Mouse (Mus musculus) ovary, postnatal 14 days (tissue): Measurements from ENCODE around the gene Polr1d.

Source experiments
- DNase-seq: peaks from one replicate; pipeline ENCODE4 v3.0.0; 2022; ENCODE audit warnings: low spot score

Polr1d gene

GRCm38 (mm10) chr5:147135994-147136393 lies 59.1 kb downstream of the Polr1d start:
- DNase-seq = no peak

GRCm38 (mm10) chr5:147147340-147147739 lies 70.5 kb downstream of the Polr1d start:
- no peak for DNase-seq

GRCm38 (mm10) chr5:147154806-147155371 lies 78.0 kb downstream of the Polr1d start:
- no peak for DNase-seq

GRCm38 (mm10) chr5:147155449-147156133 lies 78.7 kb downstream of the Polr1d start:
- no peak for DNase-seq

GRCm38 (mm10) chr5:147156376-147156775 lies 79.5 kb downstream of the Polr1d start:
- no peak for DNase-seq

GRCm38 (mm10) chr5:147157441-147157840 lies 80.6 kb downstream of the Polr1d start:
- DNase-seq = no peak

- no peak for DNase-seq
Measured at GRCm38 (mm10) chr5:147159320-147159719, 82.5 kb downstream of the Polr1d start.

GRCm38 (mm10) chr5:147159792-147160191 lies 82.9 kb downstream of the Polr1d start:
- DNase-seq = no peak
